Mouse (Mus musculus): ENCODE results near the gene Rab7.

- TF ChIP-seq EP300 (IDR thresholded peaks at IDR 0.05), result no peak
- no peak for TF ChIP-seq CTCF (IDR thresholded peaks at IDR 0.05)
Measured at GRCm38 (mm10) chr6:88068739-88069138, 23.7 kb upstream of the Rab7 start.
